Mouse (Mus musculus) brain, embryonic 18.5 days (tissue): Measurements from ENCODE around the gene Mc1r.
A peak's percentile ranks its signal among the peaks of the same experiment; 100 is the strongest.
"Not testable (repeated sequence)": the region's sequence is repeated elsewhere in the genome, so short reads cannot be mapped to it uniquely, and the experiment has no call there.

ENCODE experiments used
- DNase-seq: peaks from one replicate; pipeline ENCODE4 v3.0.0-alpha.2; 2012; ENCODE audit warnings: low read depth, low spot score

Mc1r gene

GRCm38 (mm10) chr8:123430936-123431335, 24.0 kb downstream of the Mc1r start:
- DNase-seq, result not testable (repeated sequence)

- DNase-seq, result no peak
These were observed 24.9 kb downstream of the Mc1r start for GRCm38 (mm10) chr8:123431616-123432365.

GRCm38 (mm10) chr8:123432381-123432780, 25.5 kb downstream of the Mc1r start:
- no peak for DNase-seq

GRCm38 (mm10) chr8:123433241-123433974, 26.5 kb downstream of the Mc1r start:
- DNase-seq, result not testable (repeated sequence)

GRCm38 (mm10) chr8:123441788-123442187, 34.9 kb downstream of the Mc1r start:
- DNase-seq, result no peak

GRCm38 (mm10) chr8:123442351-123442750, 35.4 kb downstream of the Mc1r start:
- DNase-seq, result no peak

GRCm38 (mm10) chr8:123442871-123443575, 36.1 kb downstream of the Mc1r start:
- DNase-seq, result peak; percentile 74

- no peak for DNase-seq
These were observed 36.6 kb downstream of the Mc1r start for GRCm38 (mm10) chr8:123443576-123443921.

- no peak for DNase-seq
These were observed 37.2 kb downstream of the Mc1r start for GRCm38 (mm10) chr8:123444131-123444530.

GRCm38 (mm10) chr8:123445981-123446380, 39.1 kb downstream of the Mc1r start:
- no peak for DNase-seq

- no peak for DNase-seq
These were observed 39.9 kb downstream of the Mc1r start for GRCm38 (mm10) chr8:123446799-123447198.

GRCm38 (mm10) chr8:123450783-123451182, 43.9 kb downstream of the Mc1r start:
- DNase-seq, result no peak

- not testable (repeated sequence) for DNase-seq
These were observed 44.8 kb downstream of the Mc1r start for GRCm38 (mm10) chr8:123451747-123452146.

GRCm38 (mm10) chr8:123452149-123452548, 45.2 kb downstream of the Mc1r start:
- DNase-seq, result no peak

GRCm38 (mm10) chr8:123453291-123453690, 46.4 kb downstream of the Mc1r start:
- no peak for DNase-seq

- no peak for DNase-seq
These were observed 47.0 kb downstream of the Mc1r start for GRCm38 (mm10) chr8:123453951-123454350.

GRCm38 (mm10) chr8:123454559-123454958, 47.7 kb downstream of the Mc1r start:
- DNase-seq, result no peak
